Mouse (Mus musculus): ENCODE data around the gene Gm21985. TPM values are rescaled to one million over a fixed set of nuclear protein-coding genes. Genes with fewer than 3 reads are reported as not detected.
"Not testable (repeated sequence)": the region's sequence is repeated elsewhere in the genome, so short reads cannot be mapped to it uniquely, and the experiment has no call there.

The Gm21985 gene
- total RNA-seq, 1 experiment from 2014 or later, result not detected

DNA sequence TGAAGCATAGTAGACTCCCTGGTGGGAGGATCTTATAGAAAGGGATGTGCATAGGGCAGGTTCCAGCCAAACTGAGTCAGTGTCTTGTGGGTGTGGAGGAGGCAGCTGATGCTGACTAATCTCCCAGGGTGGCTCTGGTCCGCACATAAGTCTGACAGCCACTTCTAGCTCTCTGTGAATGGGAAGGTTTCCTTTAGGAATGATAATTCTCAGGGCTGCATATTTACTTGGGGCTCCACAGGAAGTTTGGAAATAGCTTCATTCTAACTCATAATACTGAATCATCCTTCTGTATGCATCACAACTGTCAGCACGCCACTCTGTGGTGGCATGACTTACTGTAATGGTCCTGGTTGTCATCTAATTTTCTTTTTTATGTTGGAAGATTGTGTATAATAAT, 177.4 kb downstream of the Gm21985 start:
- no peak for ATAC-seq (ENCODE audit: extremely low read depth, insufficient number of reproducible peaks, low FRiP score, poor library complexity, severe bottlenecking)

DNA sequence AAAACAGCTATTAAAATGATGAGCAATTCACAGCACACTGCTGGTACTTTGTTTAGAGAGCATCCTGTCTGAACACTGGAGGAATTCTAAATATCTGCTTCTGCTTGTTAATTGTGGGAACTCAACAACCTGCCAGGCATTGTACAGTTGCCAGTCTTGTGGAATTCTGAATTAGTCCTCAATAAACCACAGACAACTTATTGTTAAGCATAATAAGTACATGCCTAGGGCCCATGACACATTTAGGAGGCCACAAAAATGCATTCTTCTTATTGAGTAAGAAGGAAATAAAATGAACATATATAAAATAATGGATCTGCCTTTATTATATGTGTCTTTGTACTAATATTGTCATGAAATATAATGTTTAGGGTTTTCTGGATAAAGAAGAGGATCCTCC, 179.4 kb downstream of the Gm21985 start:
- no peak for ATAC-seq (ENCODE audit: extremely low read depth, insufficient number of reproducible peaks, low FRiP score, poor library complexity, severe bottlenecking)

GRCm38 (mm10) chr2:112448046-112448445, 181.9 kb downstream of the Gm21985 start:
- peak; percentile 64 for ATAC-seq (ENCODE audit: extremely low read depth, insufficient number of reproducible peaks, low FRiP score, poor library complexity, severe bottlenecking)

- no peak for ATAC-seq (ENCODE audit: extremely low read depth, insufficient number of reproducible peaks, low FRiP score, poor library complexity, severe bottlenecking)
Observed at GRCm38 (mm10) chr2:112448510-112449059, 182.5 kb downstream of the Gm21985 start.

GRCm38 (mm10) chr2:112449597-112450296, 183.6 kb downstream of the Gm21985 start:
- ATAC-seq (ENCODE audit: extremely low read depth, insufficient number of reproducible peaks, low FRiP score, poor library complexity, severe bottlenecking), result no peak

GRCm38 (mm10) chr2:112452513-112452912, 186.4 kb downstream of the Gm21985 start:
- not testable (repeated sequence) for ATAC-seq (ENCODE audit: extremely low read depth, insufficient number of reproducible peaks, low FRiP score, poor library complexity, severe bottlenecking)

- peak; percentile 25; the same call in 1 of the 2 replicates for ATAC-seq (ENCODE audit: extremely low read depth, insufficient number of reproducible peaks, low FRiP score, poor library complexity, severe bottlenecking)
Observed at GRCm38 (mm10) chr2:112454125-112454861, 188.2 kb downstream of the Gm21985 start.

DNA sequence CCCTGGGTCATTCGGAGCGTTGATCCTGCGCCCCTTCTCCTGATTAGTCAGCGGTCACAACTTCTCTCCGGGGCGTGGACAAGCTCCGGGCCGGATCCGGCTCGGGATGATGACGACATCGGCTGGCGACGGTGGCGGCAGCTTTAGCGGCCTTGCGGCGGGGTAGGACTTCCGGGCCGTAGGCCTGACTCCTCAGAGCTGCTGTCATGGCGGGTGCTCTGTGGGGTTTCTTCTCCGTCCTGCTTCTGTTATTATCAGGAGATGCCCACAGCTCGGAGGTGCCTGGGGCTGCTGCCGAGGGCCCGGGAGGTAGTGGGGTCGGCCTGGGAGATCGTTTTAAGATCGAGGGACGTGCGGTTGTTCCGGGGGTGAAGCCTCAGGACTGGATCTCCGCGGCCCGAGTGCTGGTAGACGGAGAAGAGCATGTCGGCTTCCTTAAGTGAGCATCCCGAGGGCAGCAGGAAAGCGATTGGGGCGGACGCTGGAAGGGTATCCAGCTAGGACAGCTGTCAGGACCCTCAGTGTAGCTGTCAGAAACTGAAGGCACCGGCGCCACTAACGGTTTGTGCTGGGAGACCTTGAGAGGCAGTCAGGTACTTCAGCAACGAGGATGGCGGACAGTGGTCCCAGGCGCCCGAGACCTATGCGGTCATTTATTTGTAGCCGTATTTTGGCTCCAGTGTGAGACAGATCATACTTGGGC, 188.9 kb downstream of the Gm21985 start, which contains the start of gene Emc7:
Gene Emc7, plus strand, starts transcription at position 136 of the 703 bp plus-strand sequence.
- peak; percentile 99 for ATAC-seq (ENCODE audit: extremely low read depth, insufficient number of reproducible peaks, low FRiP score, poor library complexity, severe bottlenecking)

Other genes starting within 250 kb of the Gm21985 start
- gene Olfr1311, start 241.9 kb upstream of the Gm21985 start, total RNA-seq (2017), result not detected in 2 replicates
- gene Olfr1312, start 216.1 kb upstream of the Gm21985 start, total RNA-seq (2017), result not detected in 2 replicates
- not detected in 2 replicates for gene Olfr1313, start 188.5 kb upstream of the Gm21985 start, total RNA-seq (2017)
- not detected in 2 replicates for gene Olfr1314, start 169.5 kb upstream of the Gm21985 start, total RNA-seq (2017)
- gene Olfr1315-ps1, start 150.9 kb upstream of the Gm21985 start, total RNA-seq (2017), result not detected in 2 replicates
- gene Olfr1316, start 131.3 kb upstream of the Gm21985 start, total RNA-seq (2017), result not detected in 2 replicates
- not detected in 2 replicates for gene Olfr1317, start 126.0 kb upstream of the Gm21985 start, total RNA-seq (2017)
- not detected in 2 replicates for gene Olfr1318, start 112.1 kb upstream of the Gm21985 start, total RNA-seq (2017)
- gene Lpcat4, start 26.8 kb upstream of the Gm21985 start, total RNA-seq (2017), result 12.5 and 19.2 TPM in 2 replicates
- not detected in 2 replicates for gene Nutm1, start 7.0 kb upstream of the Gm21985 start, total RNA-seq (2017)
- 34.6 and 45.7 TPM in 2 replicates for gene Nop10, start 4.4 kb upstream of the Gm21985 start, total RNA-seq (2017)
- 376 and 406 TPM in 2 replicates for gene Slc12a6, start 489 bp upstream of the Gm21985 start, total RNA-seq (2017)
- gene Emc4, start 101.7 kb downstream of the Gm21985 start, total RNA-seq (2017), result 20.7 and 29.3 TPM in 2 replicates
- 13.5 and 15.6 TPM in 2 replicates for gene Katnbl1, start 112.9 kb downstream of the Gm21985 start, total RNA-seq (2017)
- 8.7 and 9.9 TPM in 2 replicates for gene Emc7, start 188.7 kb downstream of the Gm21985 start, total RNA-seq (2017)
- gene Chrm5, start 214.5 kb downstream of the Gm21985 start, total RNA-seq (2017), result not detected in 2 replicates
- gene Aven, start 226.7 kb downstream of the Gm21985 start, total RNA-seq (2017), result 10.4 and 14.1 TPM in 2 replicates

All from neutrophil, adult 5-6 weeks (primary cell).